Mouse (Mus musculus): ENCODE data around the gene Hsd17b6. TPM values are rescaled to one million over a fixed set of nuclear protein-coding genes. Genes with fewer than 3 reads are reported as not detected.

The Hsd17b6 gene
- polyA plus RNA-seq, 1 experiment from 2014 or later: 0.22 TPM

DNA sequence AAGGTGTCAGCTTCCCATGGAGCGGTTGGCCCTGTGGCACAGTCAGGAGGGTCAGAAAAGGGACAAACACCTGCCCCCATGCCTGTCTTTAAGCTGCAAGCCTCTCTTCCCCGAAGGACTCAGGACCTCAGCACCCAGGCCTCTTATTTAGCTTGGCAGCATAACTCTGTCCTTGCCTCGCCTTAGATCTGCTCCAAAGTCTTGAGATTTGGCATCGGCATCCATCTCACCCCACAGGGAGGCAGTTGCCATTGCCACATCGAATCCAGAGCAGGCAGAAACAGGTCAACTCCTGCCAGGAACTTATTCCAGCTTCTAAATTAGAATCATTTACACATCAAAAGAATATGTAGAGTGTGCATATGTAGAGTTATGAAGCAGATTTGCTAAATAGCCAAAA, 22.8 kb downstream of the Hsd17b6 start:
- Histone ChIP-seq H3K9ac (ENCODE audit: low read depth, low read length) (no peak overlapping the region), H3K9me3 (ENCODE audit: control insufficient read depth, low read length) (no peaks in the 10 kb centered on the region), H3K36me3 (ENCODE audit: control insufficient read depth, insufficient read depth, low read length) (no peaks in the 10 kb centered on the region), H3K4me1 (ENCODE audit: control insufficient read depth, insufficient read depth, low read length) (no peaks in the 10 kb centered on the region), H3K4me3 (ENCODE audit: low read length) (no peak overlapping the region), H3K4me2 (ENCODE audit: low read depth, low read length) (no peak overlapping the region), H3K27me3 (replicated peaks; ENCODE audit: control insufficient read depth, insufficient read depth, low read length) (no peaks in the 10 kb centered on the region), H3K27ac (ENCODE audit: low read length) (no peak overlapping the region)
- no peak for ATAC-seq
- 82% methylated on average over 5 of the region's 5 CpGs for WGBS

DNA sequence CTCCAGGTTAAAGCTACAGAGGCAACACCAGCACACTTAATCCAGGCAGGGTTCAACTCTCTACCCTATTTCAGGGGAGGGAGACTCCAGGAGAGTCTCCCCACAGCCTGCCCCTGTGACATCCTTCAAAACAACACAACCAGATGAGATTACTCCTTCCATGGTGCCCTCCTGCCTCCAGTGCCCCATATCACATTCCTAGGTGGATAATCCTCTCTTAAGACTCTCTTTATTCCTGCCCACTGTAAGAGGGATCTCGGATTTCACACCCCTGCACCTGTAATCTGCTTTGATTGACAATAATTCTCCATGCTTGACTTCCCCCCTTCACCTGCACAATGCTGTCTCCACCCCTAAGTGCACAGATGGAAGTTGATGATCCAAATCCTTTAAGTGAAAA, 31.9 kb downstream of the Hsd17b6 start:
- no peaks in the 10 kb centered on the region for H3K27me3 ChIP-seq (replicated peaks; ENCODE audit: control insufficient read depth, insufficient read depth, low read length)
- H3K4me3 ChIP-seq (ENCODE audit: low read length): no peak overlapping the region
- H3K9ac ChIP-seq (ENCODE audit: low read depth, low read length): no peak overlapping the region
- H3K27ac ChIP-seq (ENCODE audit: low read length): no peak overlapping the region
- H3K4me2 ChIP-seq (ENCODE audit: low read depth, low read length): no peak overlapping the region
- H3K36me3 ChIP-seq (ENCODE audit: control insufficient read depth, insufficient read depth, low read length): no peaks in the 10 kb centered on the region
- no peak for ATAC-seq
- no peaks in the 10 kb centered on the region for H3K4me1 ChIP-seq (ENCODE audit: control insufficient read depth, insufficient read depth, low read length)
- 41% methylated on average over 1 of the region's 1 CpGs for WGBS
- H3K9me3 ChIP-seq (ENCODE audit: control insufficient read depth, low read length): no peaks in the 10 kb centered on the region; the same call in 1 of the 2 replicates

DNA sequence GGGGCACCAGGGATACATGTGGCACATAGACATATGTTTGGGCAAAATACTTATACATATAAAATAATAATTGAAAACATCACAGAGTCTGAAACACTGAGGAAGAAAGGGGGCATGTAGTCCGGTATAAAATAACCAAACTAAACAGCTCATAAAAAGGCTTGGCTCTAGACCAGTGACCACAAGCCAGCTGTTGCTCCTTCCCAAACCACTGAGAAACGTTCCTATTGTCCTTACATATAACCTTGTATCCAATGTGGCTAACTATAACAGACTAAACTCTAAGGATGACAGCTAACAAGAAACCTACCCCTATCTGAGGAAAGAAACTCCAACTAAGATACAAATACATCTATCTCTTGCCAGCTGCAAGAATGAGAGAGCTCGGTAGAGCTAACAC, 33.3 kb downstream of the Hsd17b6 start:
- H3K27ac ChIP-seq (ENCODE audit: low read length): no peak overlapping the region
- no peaks in the 10 kb centered on the region; the same call in 1 of the 2 replicates for H3K9me3 ChIP-seq (ENCODE audit: control insufficient read depth, low read length)
- no peak overlapping the region for H3K4me2 ChIP-seq (ENCODE audit: low read depth, low read length)
- 77% methylated on average over 3 of the region's 3 CpGs for WGBS
- no peak overlapping the region for H3K4me3 ChIP-seq (ENCODE audit: low read length)
- no peak for ATAC-seq
- H3K4me1 ChIP-seq (ENCODE audit: control insufficient read depth, insufficient read depth, low read length): no peaks in the 10 kb centered on the region
- no peaks in the 10 kb centered on the region for H3K27me3 ChIP-seq (replicated peaks; ENCODE audit: control insufficient read depth, insufficient read depth, low read length)
- no peak overlapping the region for H3K9ac ChIP-seq (ENCODE audit: low read depth, low read length)
- no peaks in the 10 kb centered on the region for H3K36me3 ChIP-seq (ENCODE audit: control insufficient read depth, insufficient read depth, low read length)

DNA sequence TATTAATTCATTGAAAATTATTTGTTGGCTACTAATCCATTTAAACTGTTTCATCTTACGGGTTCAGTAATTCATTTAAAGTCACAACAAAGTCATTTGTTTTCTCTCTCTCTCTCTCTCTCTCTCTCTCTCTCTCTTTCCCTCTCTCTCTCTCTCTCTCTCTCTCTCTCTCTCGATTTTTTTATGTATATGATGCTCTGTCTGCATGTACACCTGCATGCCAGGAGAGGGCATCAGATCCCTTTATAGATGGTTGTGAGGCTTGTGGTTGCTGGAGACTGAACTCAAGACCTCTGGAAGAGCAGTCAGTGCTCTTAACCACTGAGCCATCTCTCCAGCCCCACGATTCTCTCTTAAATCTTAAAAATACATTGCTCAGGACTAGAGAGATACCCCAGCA, 36.3 kb downstream of the Hsd17b6 start:
- no peaks in the 10 kb centered on the region for H3K4me1 ChIP-seq (ENCODE audit: control insufficient read depth, insufficient read depth, low read length)
- H3K36me3 ChIP-seq (ENCODE audit: control insufficient read depth, insufficient read depth, low read length): no peaks in the 10 kb centered on the region
- no peaks in the 10 kb centered on the region for H3K27me3 ChIP-seq (replicated peaks; ENCODE audit: control insufficient read depth, insufficient read depth, low read length)
- H3K27ac ChIP-seq (ENCODE audit: low read length): peak overlapping the region; percentile 81
- no peak overlapping the region for H3K4me2 ChIP-seq (ENCODE audit: low read depth, low read length)
- 63% methylated on average over 3 of the region's 3 CpGs for WGBS
- H3K9me3 ChIP-seq (ENCODE audit: control insufficient read depth, low read length): no peaks in the 10 kb centered on the region; the same call in 1 of the 2 replicates
- H3K9ac ChIP-seq (ENCODE audit: low read depth, low read length): no peak overlapping the region
- no peak for ATAC-seq
- no peak overlapping the region for H3K4me3 ChIP-seq (ENCODE audit: low read length)

DNA sequence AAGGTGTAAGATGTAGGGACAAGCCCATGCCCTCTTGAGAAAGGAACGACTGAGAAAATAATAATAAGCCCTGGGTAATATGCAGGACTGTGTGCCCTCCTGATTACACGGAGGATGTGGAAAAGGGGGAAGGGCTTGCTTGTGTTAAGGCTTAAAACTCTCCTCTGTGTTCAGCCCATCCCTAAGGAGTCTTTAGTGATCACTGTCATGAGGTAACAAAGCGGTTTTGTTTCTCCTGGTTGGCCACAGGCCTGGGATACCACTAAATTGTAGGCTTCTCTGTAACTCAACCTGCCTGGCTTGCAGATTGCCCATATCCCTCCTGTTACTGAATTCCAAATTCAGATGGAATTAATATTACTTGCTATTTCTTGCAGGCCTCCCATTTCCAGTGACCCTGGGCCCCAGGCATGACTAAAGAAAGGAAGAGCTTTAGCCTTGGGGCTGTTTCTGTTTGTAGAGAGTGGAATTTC, 37.0 kb downstream of the Hsd17b6 start:
- ATAC-seq: peak; percentile 72
- no peaks in the 10 kb centered on the region; the same call in 1 of the 2 replicates for H3K9me3 ChIP-seq (ENCODE audit: control insufficient read depth, low read length)
- WGBS: 51% methylated on average over 3 of the region's 3 CpGs

DNA sequence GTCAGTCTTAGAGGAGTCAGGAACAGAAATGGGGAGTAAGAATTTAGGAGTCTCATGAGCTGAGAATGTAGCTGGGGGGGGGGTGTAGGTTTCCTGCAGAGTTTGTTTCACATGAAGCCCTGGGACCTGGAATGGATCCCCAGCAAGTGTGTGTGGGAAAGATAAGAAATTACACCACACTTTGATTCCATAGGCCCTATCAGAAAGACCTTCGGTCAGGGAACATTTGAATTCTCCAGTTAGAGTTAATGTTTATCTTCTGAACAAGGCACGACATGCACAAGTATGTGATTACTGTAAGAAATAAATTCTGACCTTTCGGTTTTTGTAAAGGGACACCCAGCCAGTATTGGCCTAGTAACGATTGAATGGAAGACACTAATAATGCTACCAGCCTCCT, 37.6 kb downstream of the Hsd17b6 start:
- WGBS: 45% methylated on average over 4 of the region's 4 CpGs
- Histone ChIP-seq H3K9me3 (ENCODE audit: control insufficient read depth, low read length) (no peaks in the 10 kb centered on the region; the same call in 1 of the 2 replicates), H3K4me2 (ENCODE audit: low read depth, low read length) (no peak overlapping the region; the same call in 1 of the 2 replicates), H3K4me1 (ENCODE audit: control insufficient read depth, insufficient read depth, low read length) (no peaks in the 10 kb centered on the region), H3K4me3 (ENCODE audit: low read length) (no peak overlapping the region), H3K36me3 (ENCODE audit: control insufficient read depth, insufficient read depth, low read length) (no peaks in the 10 kb centered on the region), H3K27ac (ENCODE audit: low read length) (peak overlapping the region; percentile 81), H3K9ac (ENCODE audit: low read depth, low read length) (no peak overlapping the region), H3K27me3 (replicated peaks; ENCODE audit: control insufficient read depth, insufficient read depth, low read length) (no peaks in the 10 kb centered on the region)
- peak; percentile 94 for ATAC-seq

More for the DNA sequence above, 37.0 kb downstream of the Hsd17b6 start:
- Histone ChIP-seq H3K4me2 (ENCODE audit: low read depth, low read length) (no peak overlapping the region; the same call in 1 of the 2 replicates), H3K27ac (ENCODE audit: low read length) (peak overlapping the region; percentile 81), H3K4me3 (ENCODE audit: low read length) (no peak overlapping the region), H3K36me3 (ENCODE audit: control insufficient read depth, insufficient read depth, low read length) (no peaks in the 10 kb centered on the region), H3K9ac (ENCODE audit: low read depth, low read length) (no peak overlapping the region), H3K4me1 (ENCODE audit: control insufficient read depth, insufficient read depth, low read length) (no peaks in the 10 kb centered on the region), H3K27me3 (replicated peaks; ENCODE audit: control insufficient read depth, insufficient read depth, low read length) (no peaks in the 10 kb centered on the region)

DNA sequence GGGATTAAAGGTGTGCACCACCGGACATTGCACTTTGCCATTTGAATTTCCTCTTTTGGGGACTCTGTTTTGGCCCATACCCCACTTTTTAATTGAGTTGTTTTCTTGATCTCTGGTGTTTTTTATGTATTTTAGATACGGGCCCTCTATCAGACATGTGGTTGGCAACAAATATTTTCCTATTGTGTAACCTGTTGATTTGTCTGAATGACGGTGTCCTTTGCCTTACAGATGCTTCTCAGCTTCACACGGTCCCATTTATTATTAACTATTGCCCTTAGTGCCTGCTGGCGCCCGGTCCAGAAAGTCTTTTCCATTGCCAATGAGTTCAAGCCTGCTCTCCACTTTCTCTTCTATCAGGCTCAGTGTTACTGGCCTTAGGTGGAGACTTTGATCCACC, 40.9 kb downstream of the Hsd17b6 start:
- Histone ChIP-seq H3K4me3 (ENCODE audit: low read length) (no peak overlapping the region), H3K4me1 (ENCODE audit: control insufficient read depth, insufficient read depth, low read length) (no peaks in the 10 kb centered on the region), H3K4me2 (ENCODE audit: low read depth, low read length) (no peak overlapping the region), H3K27ac (ENCODE audit: low read length) (no peak overlapping the region), H3K36me3 (ENCODE audit: control insufficient read depth, insufficient read depth, low read length) (no peaks in the 10 kb centered on the region), H3K27me3 (replicated peaks; ENCODE audit: control insufficient read depth, insufficient read depth, low read length) (no peaks in the 10 kb centered on the region), H3K9ac (ENCODE audit: low read depth, low read length) (no peak overlapping the region), H3K9me3 (ENCODE audit: control insufficient read depth, low read length) (no peaks in the 10 kb centered on the region)
- WGBS: 80% methylated on average over 6 of the region's 6 CpGs
- no peak for ATAC-seq

DNA sequence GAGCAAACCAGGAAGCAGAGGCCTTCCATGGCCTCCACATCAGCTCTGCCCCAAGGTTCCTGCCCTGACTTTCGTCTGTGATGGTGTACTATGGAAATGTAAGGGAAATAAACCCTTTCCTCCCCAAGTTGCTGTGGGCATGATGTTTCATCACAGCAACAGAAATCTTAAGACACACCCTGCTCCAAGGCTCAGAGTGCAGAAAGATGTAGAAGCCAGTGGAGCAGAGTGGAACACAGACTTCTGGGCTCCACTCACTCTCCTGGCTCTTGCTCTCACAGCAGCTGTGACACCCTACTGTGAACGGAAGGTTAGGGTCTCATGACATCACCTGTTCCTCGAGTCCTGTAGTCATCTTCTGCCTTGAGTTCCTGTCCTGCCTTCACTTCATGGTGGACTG, 43.4 kb downstream of the Hsd17b6 start:
- H3K4me2 ChIP-seq (ENCODE audit: low read depth, low read length): no peak overlapping the region
- H3K9me3 ChIP-seq (ENCODE audit: control insufficient read depth, low read length): no peaks in the 10 kb centered on the region; the same call in 1 of the 2 replicates
- no peaks in the 10 kb centered on the region for H3K4me1 ChIP-seq (ENCODE audit: control insufficient read depth, insufficient read depth, low read length)
- no peak overlapping the region for H3K4me3 ChIP-seq (ENCODE audit: low read length)
- no peak overlapping the region for H3K9ac ChIP-seq (ENCODE audit: low read depth, low read length)
- no peak overlapping the region for H3K27ac ChIP-seq (ENCODE audit: low read length)
- WGBS: 54% methylated on average over 3 of the region's 3 CpGs
- H3K36me3 ChIP-seq (ENCODE audit: control insufficient read depth, insufficient read depth, low read length): no peaks in the 10 kb centered on the region
- no peaks in the 10 kb centered on the region for H3K27me3 ChIP-seq (replicated peaks; ENCODE audit: control insufficient read depth, insufficient read depth, low read length)
- peak; percentile 46 for ATAC-seq

DNA sequence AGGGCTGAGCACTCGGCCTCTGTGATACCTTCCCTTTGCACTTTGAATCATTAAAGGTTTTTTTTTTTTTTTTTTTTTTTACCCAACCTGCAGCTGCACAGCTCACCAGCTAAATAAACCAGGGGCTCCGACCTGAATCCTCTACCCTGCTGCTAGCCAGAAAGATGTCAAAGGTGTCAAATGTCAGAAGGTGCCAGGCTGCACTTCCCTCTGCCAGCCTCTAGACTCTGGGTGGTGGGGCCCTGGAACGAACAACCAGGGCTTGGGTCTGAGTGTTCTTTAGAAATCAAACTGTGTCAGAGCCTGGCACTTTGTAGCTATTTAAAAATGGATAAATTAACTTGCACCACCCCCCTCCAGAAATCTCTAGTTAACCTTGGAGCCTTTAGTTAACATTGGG, 45.0 kb downstream of the Hsd17b6 start:
- WGBS: 75% methylated on average over 3 of the region's 3 CpGs
- no peak overlapping the region for H3K9ac ChIP-seq (ENCODE audit: low read depth, low read length)
- H3K27me3 ChIP-seq (replicated peaks; ENCODE audit: control insufficient read depth, insufficient read depth, low read length): no peaks in the 10 kb centered on the region
- H3K36me3 ChIP-seq (ENCODE audit: control insufficient read depth, insufficient read depth, low read length): no peaks in the 10 kb centered on the region
- H3K9me3 ChIP-seq (ENCODE audit: control insufficient read depth, low read length): no peaks in the 10 kb centered on the region; the same call in 1 of the 2 replicates
- ATAC-seq: no peak
- no peak overlapping the region for H3K27ac ChIP-seq (ENCODE audit: low read length)
- H3K4me3 ChIP-seq (ENCODE audit: low read length): no peak overlapping the region
- no peak overlapping the region for H3K4me2 ChIP-seq (ENCODE audit: low read depth, low read length)
- H3K4me1 ChIP-seq (ENCODE audit: control insufficient read depth, insufficient read depth, low read length): no peaks in the 10 kb centered on the region

DNA sequence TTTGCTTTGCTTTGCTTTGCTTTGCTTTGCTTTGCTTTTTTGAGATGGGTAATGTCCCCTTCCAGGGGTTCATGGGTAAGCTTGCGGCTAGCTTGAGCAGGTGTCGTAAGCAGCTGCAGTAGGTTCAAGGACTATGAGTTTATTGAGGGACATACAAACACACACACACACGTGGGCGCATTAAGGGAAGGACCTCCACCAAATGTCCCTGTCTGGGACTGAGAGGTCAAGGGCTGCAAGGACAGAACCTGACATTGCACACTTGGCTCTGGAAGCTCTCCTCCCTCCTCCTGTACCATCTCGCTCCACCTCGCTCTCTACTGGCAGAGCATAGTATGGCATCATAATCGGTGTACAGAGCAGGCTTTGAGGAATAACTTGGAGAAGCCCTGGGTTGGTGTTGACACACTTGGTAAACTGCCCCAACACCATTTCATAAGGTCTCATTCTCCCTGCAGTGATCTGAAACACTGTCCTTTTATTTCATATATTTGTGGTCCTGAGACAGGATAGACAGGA, 48.2 kb downstream of the Hsd17b6 start:
- Histone ChIP-seq H3K4me2 (ENCODE audit: low read depth, low read length) (no peak overlapping the region), H3K4me3 (ENCODE audit: low read length) (no peak overlapping the region), H3K36me3 (ENCODE audit: control insufficient read depth, insufficient read depth, low read length) (no peaks in the 10 kb centered on the region), H3K4me1 (ENCODE audit: control insufficient read depth, insufficient read depth, low read length) (no peaks in the 10 kb centered on the region), H3K27ac (ENCODE audit: low read length) (no peak overlapping the region), H3K9ac (ENCODE audit: low read depth, low read length) (no peak overlapping the region), H3K9me3 (ENCODE audit: control insufficient read depth, low read length) (no peaks in the 10 kb centered on the region; the same call in 1 of the 2 replicates), H3K27me3 (replicated peaks; ENCODE audit: control insufficient read depth, insufficient read depth, low read length) (no peaks in the 10 kb centered on the region)
- ATAC-seq: no peak
- WGBS: 91% methylated on average over 7 of the region's 7 CpGs
